ENCODE assay signal across 10 mouse cellular contexts in genomic region chr3:108476761-108477619, GRCm38 (mm10). TPM values are rescaled to one million over a fixed set of nuclear protein-coding genes. Genes with fewer than 3 reads are reported as not detected.
A peak's percentile ranks its signal among the peaks of the same experiment; 100 is the strongest.
DNase-seq lines count a peak whose midpoint lies in the region; ATAC-seq and TF ChIP-seq lines count a peak whose summit lies in the region.
"Had no signal": no experiment of that assay in that cellular context is flagged by ENCODE, and none has a peak within 500 bp of the region (broad histone marks: within the 10 kb centered on the region; RNA-seq: fewer than 3 reads in every experiment).

No protein-coding gene starts in this region.

- no peaks in the 10 kb centered on the region for H3K9me3 ChIP-seq in kidney, postnatal 0 days (replicated peaks; ENCODE audit: low read length)
- H3K9me3 ChIP-seq in midbrain, embryonic 11.5 days (ENCODE audit: control insufficient read depth, low read length), result no peaks in the 10 kb centered on the region
- no peaks in the 10 kb centered on the region for H3K9me3 ChIP-seq in hindbrain, embryonic 13.5 days
- H3K9me3 ChIP-seq: megakaryocyte, embryonic 14.5 days had no signal

- TF ChIP-seq CTCF in gastrocnemius, adult 2 months (IDR thresholded peaks at IDR 0.05), result no peak
- no peak for TF ChIP-seq CTCF in kidney, postnatal 0 days (IDR thresholded peaks at IDR 0.05; ENCODE audit: low read depth)

- no peak overlapping the region for H3K27ac ChIP-seq in gastrocnemius, adult 2 months
- H3K27ac ChIP-seq in kidney, postnatal 0 days, result peak overlapping the region; percentile 68
- no peak overlapping the region for H3K27ac ChIP-seq in midbrain, embryonic 11.5 days (ENCODE audit: low read depth, low read length)
- H3K27ac ChIP-seq in hindbrain, embryonic 13.5 days, result no peak overlapping the region

- H3K9ac ChIP-seq in kidney, postnatal 0 days (ENCODE audit: low read depth, low read length), result 0 out of 2 replicates have a peak overlapping the region, but pooled peaks have one; percentile 3
- no peak overlapping the region for H3K9ac ChIP-seq in midbrain, embryonic 11.5 days (ENCODE audit: low read length)
- no peak overlapping the region for H3K9ac ChIP-seq in hindbrain, embryonic 13.5 days

- no peak overlapping the region for H3K4me3 ChIP-seq in gastrocnemius, adult 2 months
- H3K4me3 ChIP-seq in kidney, postnatal 0 days (replicated peaks; ENCODE audit: low read depth, low read length), result no peak overlapping the region
- H3K4me3 ChIP-seq in midbrain, embryonic 11.5 days (ENCODE audit: low read depth, low read length), result no peak overlapping the region
- H3K4me3 ChIP-seq in hindbrain, embryonic 13.5 days, result no peak overlapping the region
- H3K4me3 ChIP-seq: megakaryocyte, embryonic 14.5 days had no signal

- 26% methylated on average over 14 of the region's 14 CpGs for WGBS in kidney, postnatal 0 days
- WGBS in midbrain, embryonic 11.5 days, result 69% methylated on average over 14 of the region's 14 CpGs
- 49% methylated on average over 14 of the region's 14 CpGs for WGBS in hindbrain, embryonic 13.5 days

- DNase-seq in embryo, embryonic 11 days, result peak; percentile 16
- no peak for DNase-seq in embryo, embryonic 10.5 days (ENCODE audit: low spot score)
- DNase-seq in gastrocnemius, adult 2 months, result peak; percentile 51
- peak; percentile 69 for DNase-seq in kidney, postnatal 0 days (ENCODE audit: low spot score)
- peak; percentile 85 for DNase-seq in lung, postnatal 36 days
- no peak for DNase-seq in midbrain, embryonic 11.5 days (ENCODE audit: low spot score, missing footprints)
- DNase-seq in spleen, adult 18-20 months, result no peak

- no peak overlapping the region for H3K4me2 ChIP-seq in kidney, postnatal 0 days (ENCODE audit: low read length)
- no peak overlapping the region for H3K4me2 ChIP-seq in midbrain, embryonic 11.5 days
- H3K4me2 ChIP-seq in hindbrain, embryonic 13.5 days, result no peak overlapping the region

- no peaks in the 10 kb centered on the region for H3K27me3 ChIP-seq in kidney, postnatal 0 days (ENCODE audit: insufficient read depth, low read length)
- no peaks in the 10 kb centered on the region for H3K27me3 ChIP-seq in midbrain, embryonic 11.5 days (ENCODE audit: control insufficient read depth, insufficient read depth, low read length)
- no peaks in the 10 kb centered on the region for H3K27me3 ChIP-seq in hindbrain, embryonic 13.5 days

- intact Hi-C loops in gastrocnemius, adult 2 months (cut with DNase I), result no loop called here

- peak; percentile 88 for ATAC-seq in kidney, postnatal 0 days (replicated peaks; ENCODE audit: low FRiP score, low read depth)
- no peak for ATAC-seq in midbrain, embryonic 11.5 days (ENCODE audit: low FRiP score)
- ATAC-seq in hindbrain, embryonic 13.5 days (ENCODE audit: low FRiP score), result no peak

- no peaks in the 10 kb centered on the region for H3K36me3 ChIP-seq in kidney, postnatal 0 days (ENCODE audit: insufficient read depth, low read length)
- no peaks in the 10 kb centered on the region for H3K36me3 ChIP-seq in midbrain, embryonic 11.5 days (ENCODE audit: control insufficient read depth, insufficient read depth, low read length)
- H3K36me3 ChIP-seq in hindbrain, embryonic 13.5 days, result no peaks in the 10 kb centered on the region

- H3K4me1 ChIP-seq in kidney, postnatal 0 days (replicated peaks; ENCODE audit: insufficient read depth, low read length), result no peaks in the 10 kb centered on the region
- no peaks in the 10 kb centered on the region for H3K4me1 ChIP-seq in midbrain, embryonic 11.5 days (ENCODE audit: control insufficient read depth, insufficient read depth, low read length)
- 0 out of 2 replicates have a peak, but pooled peaks cover 4% of the 10 kb centered on the region for H3K4me1 ChIP-seq in hindbrain, embryonic 13.5 days (replicated peaks)
- H3K4me1 ChIP-seq: megakaryocyte, embryonic 14.5 days had no signal

RNA-seq across cellular contexts. Expression of gene Sars, which starts 32.0 kb away (rescaled TPM):
- 100 to 1,000 TPM; 116 to 135 TPM for total RNA-seq in gastrocnemius, adult 2 months (2021)
- polyA plus RNA-seq in kidney, postnatal 0 days (2015; fragmentation: Nextera tagmentation; extraction: Ambion mirVana), result 118 and 135 TPM in 2 replicates
- polyA plus RNA-seq in midbrain, embryonic 11.5 days (2014; fragmentation: Nextera tagmentation; extraction: Ambion mirVana), result 196 and 213 TPM in 2 replicates
- 220 and 230 TPM in 2 replicates for polyA plus RNA-seq in hindbrain, embryonic 13.5 days (2015; fragmentation: Nextera tagmentation; extraction: Ambion mirVana)

RNA-seq across cellular contexts. Expression of gene 1700013F07Rik, which starts 57.0 kb away (rescaled TPM):
- not detected for total RNA-seq in gastrocnemius, adult 2 months (2021)
- not detected in 2 replicates for polyA plus RNA-seq in kidney, postnatal 0 days (2015; fragmentation: Nextera tagmentation; extraction: Ambion mirVana)
- polyA plus RNA-seq in midbrain, embryonic 11.5 days (2014; fragmentation: Nextera tagmentation; extraction: Ambion mirVana), result 0.51 and 0.72 TPM in 2 replicates
- 0.74 and 2.9 TPM in 2 replicates for polyA plus RNA-seq in hindbrain, embryonic 13.5 days (2015; fragmentation: Nextera tagmentation; extraction: Ambion mirVana)
- polyA plus RNA-seq: heart, postnatal 0 days had no signal

RNA-seq across cellular contexts. Expression of gene 5330417C22Rik, which starts 59.3 kb away (rescaled TPM):
- total RNA-seq in gastrocnemius, adult 2 months (2021), result not detected
- 1.6 and 1.7 TPM in 2 replicates for polyA plus RNA-seq in kidney, postnatal 0 days (2015; fragmentation: Nextera tagmentation; extraction: Ambion mirVana)
- 2.7 and 2.9 TPM in 2 replicates for polyA plus RNA-seq in midbrain, embryonic 11.5 days (2014; fragmentation: Nextera tagmentation; extraction: Ambion mirVana)
- polyA plus RNA-seq in hindbrain, embryonic 13.5 days (2015; fragmentation: Nextera tagmentation; extraction: Ambion mirVana), result 9.8 and 10.0 TPM in 2 replicates

Comparison
In these comparisons a context has a peak if more than half of its experiments do, and no peak if none do; other contexts are left out.
1. DNase-seq: peak in embryo, embryonic 11 days (single experiment), gastrocnemius, adult 2 months (single experiment), kidney, postnatal 0 days (single experiment) and lung, postnatal 36 days (single experiment); none in embryo, embryonic 10.5 days (single experiment), midbrain, embryonic 11.5 days (single experiment) and spleen, adult 18-20 months (0 of 2).